Mouse (Mus musculus) small intestine, adult 10 weeks (tissue): ENCODE results near the gene Dgat2l6. TPM values are rescaled to one million over a fixed set of nuclear protein-coding genes. Genes with fewer than 3 reads are reported as not detected.

Experiments
- polyA plus RNA-seq: library from polyadenylated mRNA; stranded (reverse); fragments of 350-450 nt; fragmentation: Illumina TruSeq; extraction: RNeasy Lipid Tissue Mini Kit (QIAGEN cat#74804); gene quantifications from one replicate; pipeline ENCODE4 v1.2.3, GENCODE M21; 2014; ENCODE audit warnings: low replicate concordance

Dgat2l6 gene
- not detected for polyA plus RNA-seq

GRCm38 (mm10) chrX:100524471-100524870 lies at the start of gene Dgat2l6:
TSS of gene Dgat2l6 (plus strand) at chrX:100524838.

GRCm38 (mm10) chrX:100494068-100494978 lies 30.3 kb upstream of the Dgat2l6 start, which contains the start of gene Igbp1:
TSS of gene Igbp1 (plus strand) at chrX:100494291.

GRCm38 (mm10) chrX:100571951-100572350 lies 47.3 kb downstream of the Dgat2l6 start, which contains the start of gene Awat1:
TSS of gene Awat1 (plus strand) at chrX:100572251.

GRCm38 (mm10) chrX:100594791-100595190 lies 70.2 kb downstream of the Dgat2l6 start, which contains the start of gene P2ry4:
TSS of gene P2ry4 (minus strand) at chrX:100594869.

Other genes starting within 250 kb of the Dgat2l6 start
- not detected for gene Otud6a, start 95.8 kb upstream of the Dgat2l6 start, polyA plus RNA-seq
- 0.26 TPM for gene Awat2, start 82.1 kb upstream of the Dgat2l6 start, polyA plus RNA-seq
- gene Igbp1, start 30.5 kb upstream of the Dgat2l6 start, polyA plus RNA-seq = 72.3 TPM
- gene Awat1, start 47.4 kb downstream of the Dgat2l6 start, polyA plus RNA-seq = not detected
- gene P2ry4, start 70.0 kb downstream of the Dgat2l6 start, polyA plus RNA-seq = 0.22 TPM
- not detected for gene Arr3, start 80.7 kb downstream of the Dgat2l6 start, polyA plus RNA-seq
- 5.5 TPM for gene Kif4, start 100.9 kb downstream of the Dgat2l6 start, polyA plus RNA-seq
- 78.3 TPM for gene Pdzd11, start 101.7 kb downstream of the Dgat2l6 start, polyA plus RNA-seq
- gene Gdpd2, start 205.0 kb downstream of the Dgat2l6 start, polyA plus RNA-seq = 104 TPM
- gene Dlg3, start 242.9 kb downstream of the Dgat2l6 start, polyA plus RNA-seq = 57.5 TPM